Mouse (Mus musculus) lung, embryonic 14.5 days (tissue): ENCODE measurements around the gene Apoc1. TPM values are rescaled to one million over a fixed set of nuclear protein-coding genes. Genes with fewer than 3 reads are reported as not detected.
"Not testable (repeated sequence)": the region's sequence is repeated elsewhere in the genome, so short reads cannot be mapped to it uniquely, and the experiment has no call there.

Source experiments
- ATAC-seq: fragments of 200-750 bp; cut with Nextera tagmentation; 2 replicates; pipeline ENCODE4 v1.8.0; 2017; ENCODE audit warnings: mild to moderate bottlenecking, moderate TSS enrichment, moderate library complexity; ENCODE audit not compliant: insufficient read depth
- DNase-seq: peaks from one replicate; pipeline ENCODE4 v3.0.0-alpha.2; 2015
- H3K27ac ChIP-seq: fragments of 300-500 bp; sonication (generic); 2 replicates; pipeline ENCODE4 v1.5.1; 2014; ENCODE audit warnings: low read depth, mild to moderate bottlenecking, moderate library complexity
- H3K27me3 ChIP-seq: fragments of 300-500 bp; sonication (generic); 2 replicates; pipeline ENCODE4 v1.6.1; 2014; ENCODE audit warnings: low read length, control low read depth; ENCODE audit not compliant: insufficient read depth
- H3K36me3 ChIP-seq: fragments of 300-500 bp; sonication (generic); 2 replicates; pipeline ENCODE4 v1.6.1; 2014; ENCODE audit warnings: control low read depth; ENCODE audit not compliant: insufficient read depth
- H3K4me1 ChIP-seq: fragments of 300-500 bp; sonication (generic); 2 replicates; pipeline ENCODE4 v1.6.1; 2014; ENCODE audit warnings: antibody characterized with exemption, control low read depth; ENCODE audit not compliant: insufficient read depth
- H3K4me2 ChIP-seq: fragments of 300-500 bp; sonication (generic); 2 replicates; pipeline ENCODE4 v1.6.1; 2014; ENCODE audit warnings: mild to moderate bottlenecking
- H3K4me3 ChIP-seq: fragments of 300-500 bp; sonication (generic); 2 replicates; pipeline ENCODE4 v1.5.1; 2014; ENCODE audit warnings: low read depth, low read length
- H3K9ac ChIP-seq: fragments of 300-500 bp; sonication (generic); 2 replicates; pipeline ENCODE4 v1.6.1; 2014
- H3K9me3 ChIP-seq: fragments of 300-500 bp; sonication (generic); 2 replicates; pipeline ENCODE4 v1.6.1; 2016; ENCODE audit warnings: low read depth, low read length, control low read depth
- CTCF ChIP-seq: IDR thresholded peaks from 2 replicates; pipeline ENCODE4 v1.5.1; 2016; ENCODE audit warnings: antibody characterized with exemption, low read depth
- WGBS: fragments of 180-500 bp; shearing (Covaris S2); extraction: QIAGEN DNeasy Blood & Tissue Kit; methylation state at CpG from one replicate; pipeline ENCODE4 v1.1.7; 2014; 5-methylcytosine and 5-hydroxymethylcytosine counted together
- polyA plus RNA-seq: library from polyadenylated mRNA; unstranded; fragments of >200 nt; fragmentation: Nextera tagmentation; extraction: Ambion mirVana; gene quantifications from 2 replicates; pipeline ENCODE4 v1.2.1, GENCODE M21; 2014

The Apoc1 gene
- polyA plus RNA-seq, 1 experiment from 2014 or later = 13.6 TPM

DNA sequence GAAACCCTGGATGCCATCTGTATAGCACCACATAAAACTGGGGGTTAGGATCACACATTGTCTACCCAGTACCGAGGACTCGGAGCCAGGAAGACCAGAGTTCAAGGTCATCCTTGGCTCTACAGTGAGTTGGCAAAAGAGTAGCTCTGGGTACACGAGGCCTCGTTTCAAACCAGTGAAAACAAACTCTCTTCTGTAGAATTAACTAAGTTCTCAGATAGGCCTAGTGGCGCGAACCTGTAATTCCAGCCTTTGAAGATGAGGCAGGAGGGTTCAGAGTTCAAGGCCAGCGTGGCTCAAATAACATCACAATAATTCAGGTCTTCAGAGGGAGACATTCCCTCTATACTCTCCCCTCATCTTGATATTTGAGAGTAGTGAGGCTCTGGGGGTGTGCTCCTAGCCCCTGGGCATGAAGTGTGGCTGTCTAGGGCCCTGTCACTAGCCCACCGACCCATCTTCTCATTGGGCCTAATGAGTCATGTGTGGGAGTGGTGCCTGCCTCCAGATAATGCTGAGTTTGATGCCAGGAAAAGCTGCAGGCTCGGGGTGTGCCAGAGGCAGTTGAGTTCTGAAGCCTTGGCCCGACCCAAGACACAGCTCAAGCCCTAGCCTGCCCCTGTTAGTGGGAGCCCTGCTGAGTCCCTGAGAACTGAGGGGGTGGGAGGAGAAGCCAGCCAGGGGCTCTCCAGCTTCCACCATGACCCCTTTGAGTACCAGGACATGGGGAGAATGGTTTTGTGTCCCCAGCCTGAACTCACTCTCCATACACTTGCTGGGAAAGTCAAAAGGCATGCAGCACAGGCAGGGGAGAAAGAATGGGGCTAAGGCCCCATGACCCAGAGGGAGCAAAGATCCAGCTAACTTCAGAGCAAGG is 2.1 kb upstream of the Apoc1 start:
- WGBS = 72% methylated on average over 10 of the region's 10 CpGs
- H3K4me2 ChIP-seq = no peak overlapping the region
- DNase-seq = no peak
- H3K4me1 ChIP-seq = peaks cover 28% of the 10 kb centered on the region
- H3K9me3 ChIP-seq = no peaks in the 10 kb centered on the region; the same call in 1 of the 2 replicates
- H3K4me3 ChIP-seq = no peak overlapping the region
- no peaks in the 10 kb centered on the region for H3K27me3 ChIP-seq
- peaks cover 9% of the 10 kb centered on the region; the same call in 1 of the 2 replicates for H3K36me3 ChIP-seq
- no peak overlapping the region; the same call in 1 of the 2 replicates for H3K9ac ChIP-seq
- no peak for ATAC-seq
- no peak for TF ChIP-seq CTCF
- H3K27ac ChIP-seq = peak overlapping the region; percentile 76

DNA sequence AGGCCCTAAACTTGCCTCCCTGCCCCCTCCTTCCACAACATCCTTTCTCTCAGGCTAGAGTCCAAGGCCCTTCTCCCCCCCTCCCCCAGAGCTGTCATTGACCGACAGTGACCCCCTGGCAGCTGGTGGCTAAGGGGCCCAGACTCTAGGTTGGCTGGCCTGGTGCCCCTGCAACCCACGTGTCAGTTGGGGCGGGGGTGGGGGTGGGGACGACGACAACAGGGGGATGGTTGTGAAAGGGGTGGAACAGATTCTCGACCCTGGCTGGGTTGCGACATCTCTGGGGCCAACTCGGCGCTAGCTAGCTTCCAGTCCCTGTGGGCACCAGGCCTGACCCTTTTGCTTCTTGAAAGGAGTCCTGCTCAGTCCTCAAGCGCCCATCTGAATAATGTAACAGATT is 961 bp upstream of the Apoc1 start:
- Histone ChIP-seq H3K4me1 (peaks cover 21% of the 10 kb centered on the region), H3K4me2 (no peak overlapping the region; the same call in 1 of the 2 replicates), H3K36me3 (peaks cover 9% of the 10 kb centered on the region; the same call in 1 of the 2 replicates), H3K4me3 (no peak overlapping the region), H3K9ac (no peak overlapping the region; the same call in 1 of the 2 replicates), H3K27ac (peak overlapping the region; percentile 79), H3K9me3 (no peaks in the 10 kb centered on the region; the same call in 1 of the 2 replicates), H3K27me3 (no peaks in the 10 kb centered on the region)
- 17% methylated on average over 10 of the region's 10 CpGs for WGBS
- peak; percentile 76 for DNase-seq
- ATAC-seq = peak; percentile 53
- TF ChIP-seq CTCF = no peak

DNA sequence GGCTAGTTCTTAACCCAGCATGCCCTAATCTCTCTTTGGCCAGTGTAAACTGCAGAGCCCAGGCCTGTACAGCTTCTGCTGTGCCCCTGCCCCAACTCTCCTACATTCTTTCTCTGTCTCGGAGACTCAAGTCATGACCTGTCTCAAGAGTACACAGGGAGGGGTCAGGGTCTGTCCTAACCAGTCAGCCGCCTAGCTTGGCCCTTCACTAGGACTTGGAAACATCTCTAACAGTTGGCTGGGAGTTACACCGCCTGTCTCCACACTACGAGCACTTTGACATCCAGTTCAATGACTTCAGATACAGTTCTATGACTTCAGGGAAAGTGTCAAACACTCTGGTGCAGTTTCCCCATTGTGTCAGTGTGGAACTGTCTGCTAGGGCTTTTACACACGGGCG is 1.0 kb downstream of the Apoc1 start:
- 62% methylated on average over 6 of the region's 6 CpGs for WGBS
- Histone ChIP-seq H3K9me3 (no peaks in the 10 kb centered on the region; the same call in 1 of the 2 replicates), H3K36me3 (peaks cover 1% of the 10 kb centered on the region; the same call in 1 of the 2 replicates), H3K9ac (no peak overlapping the region), H3K27me3 (no peaks in the 10 kb centered on the region), H3K4me1 (peaks cover 21% of the 10 kb centered on the region), H3K27ac (peak overlapping the region; percentile 18; the same call in 1 of the 2 replicates), H3K4me2 (0 out of 2 replicates have a peak overlapping the region, but pooled peaks have one; percentile 12), H3K4me3 (no peak overlapping the region)
- ATAC-seq (no peak), DNase-seq (no peak)
- TF ChIP-seq CTCF = no peak

DNA sequence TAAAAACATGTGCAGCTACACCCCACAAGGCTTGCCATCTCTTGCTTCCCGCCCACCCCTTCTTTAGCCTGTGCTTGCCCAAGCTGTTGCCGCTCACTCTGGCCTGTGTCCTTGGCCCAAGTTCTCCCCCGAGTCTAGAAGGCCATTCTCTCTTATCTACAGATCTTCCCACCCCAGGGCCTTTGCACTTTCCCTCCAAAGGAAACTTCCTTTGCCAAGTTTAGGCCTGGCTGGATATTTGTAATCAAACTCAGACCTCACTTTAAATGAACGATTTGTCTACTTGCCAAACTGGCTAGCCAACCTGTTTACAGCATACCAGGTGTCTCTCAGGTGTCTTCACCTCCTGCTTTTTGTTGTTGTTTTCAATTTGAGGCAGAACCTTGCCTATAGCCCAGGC is 1.6 kb downstream of the Apoc1 start:
- DNase-seq (no peak), ATAC-seq (no peak)
- Histone ChIP-seq H3K27ac (no peak overlapping the region), H3K4me2 (no peak overlapping the region), H3K36me3 (no peaks in the 10 kb centered on the region), H3K4me1 (peaks cover 21% of the 10 kb centered on the region), H3K9ac (no peak overlapping the region), H3K4me3 (no peak overlapping the region), H3K9me3 (no peaks in the 10 kb centered on the region), H3K27me3 (no peaks in the 10 kb centered on the region)
- WGBS = 83% methylated on average over 4 of the region's 4 CpGs
- no peak for TF ChIP-seq CTCF

- Histone ChIP-seq H3K27me3 (no peaks in the 10 kb centered on the region), H3K9me3 (no peaks in the 10 kb centered on the region), H3K27ac (no peak overlapping the region), H3K36me3 (no peaks in the 10 kb centered on the region), H3K4me3 (no peak overlapping the region), H3K9ac (no peak overlapping the region), H3K4me2 (no peak overlapping the region), H3K4me1 (peaks cover 11% of the 10 kb centered on the region)
- ATAC-seq (no peak), DNase-seq (no peak)
- TF ChIP-seq CTCF = no peak
- WGBS = 96% methylated on average over 2 of the region's 2 CpGs
Observed at GRCm38 (mm10) chr7:19688611-19689010, 3.8 kb downstream of the Apoc1 start.

DNA sequence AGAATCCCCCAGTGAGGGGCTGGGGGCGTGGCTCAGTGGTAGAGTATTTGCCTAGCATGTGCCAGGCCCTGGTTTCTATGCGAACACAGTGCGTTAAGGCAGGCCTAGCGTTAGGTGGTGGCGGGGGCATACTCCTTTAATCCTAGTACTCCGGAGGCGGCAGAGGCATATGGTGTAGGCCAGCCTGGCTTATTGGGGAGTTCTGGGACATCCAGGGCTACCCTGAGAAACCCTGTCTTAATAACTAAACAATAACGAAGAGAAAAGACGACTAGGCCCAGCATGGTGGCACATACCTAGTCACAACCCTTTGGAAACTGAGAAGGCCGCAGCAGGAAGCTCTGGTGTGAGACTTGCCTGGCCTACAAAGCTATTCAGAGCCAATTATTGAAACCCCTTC is 4.4 kb downstream of the Apoc1 start:
- Histone ChIP-seq H3K4me3 (no peak overlapping the region), H3K27ac (no peak overlapping the region), H3K9ac (no peak overlapping the region), H3K27me3 (no peaks in the 10 kb centered on the region), H3K9me3 (no peaks in the 10 kb centered on the region), H3K36me3 (no peaks in the 10 kb centered on the region), H3K4me2 (no peak overlapping the region), H3K4me1 (peaks cover 6% of the 10 kb centered on the region)
- 89% methylated on average over 10 of the region's 10 CpGs for WGBS
- no peak for DNase-seq
- no peak for ATAC-seq
- no peak for TF ChIP-seq CTCF

- not testable (repeated sequence) for H3K4me2 ChIP-seq, H3K4me1 ChIP-seq, H3K4me3 ChIP-seq, H3K27me3 ChIP-seq, H3K36me3 ChIP-seq, H3K9me3 ChIP-seq, H3K9ac ChIP-seq, H3K27ac ChIP-seq, DNase-seq
- 0 out of 2 replicates have a peak, but pooled peaks have one; percentile 24 for ATAC-seq
- whole genome bisulfite sequencing = 58% methylated on average over 8 of the region's 8 CpGs
Observed at GRCm38 (mm10) chr7:19686927-19687583, 5.4 kb downstream of the Apoc1 start.
